Mouse (Mus musculus) heart, adult 11 months (tissue): ENCODE results near the gene Cptp.

Source experiments
- DNase-seq: peaks from one replicate; pipeline ENCODE4 v3.0.0; 2022

The Cptp gene

GRCm38 (mm10) chr4:155887674-155888073 lies 18.4 kb upstream of the Cptp start:
- peak; percentile 84 for DNase-seq

GRCm38 (mm10) chr4:155886330-155886729 lies 17.1 kb upstream of the Cptp start:
- DNase-seq, result peak; percentile 76

- peak; percentile 92 for DNase-seq
These were observed 14.3 kb upstream of the Cptp start for GRCm38 (mm10) chr4:155883587-155883986.

- peak; percentile 82 for DNase-seq
These were observed 2.2 kb upstream of the Cptp start for GRCm38 (mm10) chr4:155871404-155871803.

- no peak for DNase-seq
These were observed 484 bp downstream of the Cptp start for GRCm38 (mm10) chr4:155868614-155869298.

GRCm38 (mm10) chr4:155863001-155863400 lies 6.2 kb downstream of the Cptp start, which contains the start of gene Tas1r3:
Tas1r3 (minus strand) TSS chr4:155863362.
- DNase-seq, result peak; percentile 92

GRCm38 (mm10) chr4:155861787-155862186 lies 7.5 kb downstream of the Cptp start:
- DNase-seq, result peak; percentile 90

GRCm38 (mm10) chr4:155859318-155859717 lies 9.9 kb downstream of the Cptp start:
- DNase-seq, result peak; percentile 90

- DNase-seq, result no peak
These were observed 12.4 kb downstream of the Cptp start for GRCm38 (mm10) chr4:155856881-155857280.

GRCm38 (mm10) chr4:155856071-155856470 lies 13.2 kb downstream of the Cptp start:
- DNase-seq, result peak; percentile 84

- DNase-seq, result no peak
These were observed 14.2 kb downstream of the Cptp start for GRCm38 (mm10) chr4:155854991-155855390.

GRCm38 (mm10) chr4:155853421-155853820 lies 15.8 kb downstream of the Cptp start:
- DNase-seq, result peak; percentile 91

- DNase-seq, result peak; percentile 94
These were observed 17.3 kb downstream of the Cptp start for GRCm38 (mm10) chr4:155851951-155852411.

GRCm38 (mm10) chr4:155851368-155851767 lies 17.9 kb downstream of the Cptp start:
- DNase-seq, result peak; percentile 88

- peak; percentile 87 for DNase-seq
These were observed 19.3 kb downstream of the Cptp start for GRCm38 (mm10) chr4:155849792-155850451.

GRCm38 (mm10) chr4:155849391-155849790 lies 19.8 kb downstream of the Cptp start:
- DNase-seq, result peak; percentile 91

- peak; percentile 92 for DNase-seq
These were observed 20.7 kb downstream of the Cptp start for GRCm38 (mm10) chr4:155848434-155849095.

- peak; percentile 96 for DNase-seq
These were observed 21.5 kb downstream of the Cptp start for GRCm38 (mm10) chr4:155847591-155848352.

GRCm38 (mm10) chr4:155846871-155847578 lies 22.2 kb downstream of the Cptp start, which contains the start of gene Dvl1:
Dvl1 (plus strand) TSS chr4:155847402.
- peak; percentile 99 for DNase-seq

- DNase-seq, result peak; percentile 86
These were observed 26.0 kb downstream of the Cptp start for GRCm38 (mm10) chr4:155843231-155843630.

GRCm38 (mm10) chr4:155841651-155842270 lies 27.5 kb downstream of the Cptp start:
- DNase-seq, result peak; percentile 94
